Mouse (Mus musculus) E14TG2a.4 (cell line): Measurements from ENCODE around the gene BC051142.

Source experiments
- CTCF ChIP-seq: conservative IDR thresholded peaks from 2 replicates; pipeline ENCODE4 v1.5.1; 2014; ENCODE audit warnings: low read length
- NANOG ChIP-seq: IDR thresholded peaks from 2 replicates; pipeline ENCODE4 v1.6.1; 2014; ENCODE audit warnings: borderline replicate concordance, low read length, mixed read lengths
- POU5F1 ChIP-seq: IDR thresholded peaks from 2 replicates; pipeline ENCODE4 v1.6.1; 2014; ENCODE audit warnings: low read length, borderline replicate concordance

- TF ChIP-seq CTCF: peak; percentile 76
- TF ChIP-seq POU5F1: no peak
- no peak for TF ChIP-seq NANOG
Measured at GRCm38 (mm10) chr17:34439795-34440194, 41.2 kb downstream of the BC051142 start.
